Mouse (Mus musculus) brain, embryonic 14.5 days (tissue): Measurements from ENCODE around the gene Spats2.
"Not testable (repeated sequence)": the region's sequence is repeated elsewhere in the genome, so short reads cannot be mapped to it uniquely, and the experiment has no call there.

Source experiments
- CTCF ChIP-seq: fragments of 200-500 bp; IDR thresholded peaks from 2 replicates; pipeline ENCODE4 v1.5.1; 2012; ENCODE audit warnings: inconsistent platforms, mild to moderate bottlenecking, moderate library complexity, borderline replicate concordance; ENCODE audit not compliant: insufficient read depth, insufficient read length; ENCODE audit errors: extremely low read depth
- POLR2A ChIP-seq: fragments of 200-500 bp; IDR thresholded peaks from 2 replicates; pipeline ENCODE4 v1.6.1; 2012; ENCODE audit warnings: mild to moderate bottlenecking, inconsistent platforms, borderline replicate concordance; ENCODE audit not compliant: poor library complexity, insufficient read depth, insufficient read length, severe bottlenecking; ENCODE audit errors: extremely low read depth

DNA sequence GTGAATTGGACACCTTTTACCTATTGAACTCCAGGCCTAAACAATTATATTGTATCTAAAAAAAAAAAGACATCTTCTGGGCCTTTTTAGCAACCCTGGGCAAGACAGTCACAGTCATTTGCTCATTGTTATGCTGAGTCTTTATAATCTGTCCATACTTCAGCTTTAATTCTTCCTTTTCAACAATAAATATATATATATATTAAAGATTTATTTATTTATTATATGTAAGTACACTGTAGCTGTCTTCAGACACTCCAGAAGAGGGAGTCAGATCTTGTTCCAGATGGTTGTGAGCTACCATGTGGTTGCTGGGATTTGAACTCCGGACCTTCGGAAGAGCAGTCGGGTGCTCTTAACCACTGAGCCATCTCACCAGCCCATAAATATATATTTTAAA lies 49.7 kb upstream of the Spats2 start:
- TF ChIP-seq POLR2A, CTCF: not testable (repeated sequence)
